Mouse (Mus musculus): ENCODE data around the gene Gm20219.

The Gm20219 gene

DNA sequence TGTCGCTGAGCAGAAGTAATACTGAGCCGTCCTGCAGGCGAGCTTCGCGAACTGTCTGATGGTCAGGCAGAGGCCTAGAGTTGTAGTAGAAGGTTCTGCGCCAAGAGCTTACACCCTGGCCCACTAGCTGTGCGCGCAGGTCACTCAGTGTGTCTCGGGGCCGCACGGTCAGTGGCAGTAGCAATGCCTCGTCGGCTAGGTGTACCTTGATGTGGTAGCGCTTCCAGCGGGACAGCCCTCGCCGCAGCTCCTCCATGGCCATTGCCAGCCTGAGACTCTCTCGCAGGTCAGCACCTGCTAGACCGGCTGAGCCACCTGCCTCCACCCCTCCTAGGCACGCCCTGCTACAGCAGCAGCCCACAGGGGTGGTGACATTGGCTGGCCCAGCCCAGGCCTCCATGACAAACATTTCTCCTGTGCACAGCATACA is at the start of gene Gm20219:
Gene Gm20219, minus strand, starts transcription at position 266 of the 430 bp plus-strand sequence.
- no peak for DNase-seq

DNA sequence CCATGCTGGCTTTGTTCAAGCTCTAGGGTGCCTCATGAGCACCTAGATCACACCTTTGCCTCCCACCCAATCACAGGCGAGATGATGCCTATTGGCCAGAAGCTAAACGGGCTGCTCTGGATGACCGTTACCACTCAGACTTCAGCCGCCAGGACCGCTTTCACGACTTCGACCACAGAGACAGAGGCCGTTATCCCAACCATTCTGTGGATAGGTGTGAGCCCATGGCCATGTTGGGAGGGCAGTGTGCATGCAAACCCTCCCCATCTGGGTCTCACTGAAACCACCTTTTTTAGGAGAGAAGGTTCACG is 49.8 kb upstream of the Gm20219 start:
- DNase-seq, result peak in 1 of 2 experiments; percentile 15

GRCm38 (mm10) chr17:56603186-56604069 is 49.2 kb upstream of the Gm20219 start:
- DNase-seq, result peak; percentile 71

DNA sequence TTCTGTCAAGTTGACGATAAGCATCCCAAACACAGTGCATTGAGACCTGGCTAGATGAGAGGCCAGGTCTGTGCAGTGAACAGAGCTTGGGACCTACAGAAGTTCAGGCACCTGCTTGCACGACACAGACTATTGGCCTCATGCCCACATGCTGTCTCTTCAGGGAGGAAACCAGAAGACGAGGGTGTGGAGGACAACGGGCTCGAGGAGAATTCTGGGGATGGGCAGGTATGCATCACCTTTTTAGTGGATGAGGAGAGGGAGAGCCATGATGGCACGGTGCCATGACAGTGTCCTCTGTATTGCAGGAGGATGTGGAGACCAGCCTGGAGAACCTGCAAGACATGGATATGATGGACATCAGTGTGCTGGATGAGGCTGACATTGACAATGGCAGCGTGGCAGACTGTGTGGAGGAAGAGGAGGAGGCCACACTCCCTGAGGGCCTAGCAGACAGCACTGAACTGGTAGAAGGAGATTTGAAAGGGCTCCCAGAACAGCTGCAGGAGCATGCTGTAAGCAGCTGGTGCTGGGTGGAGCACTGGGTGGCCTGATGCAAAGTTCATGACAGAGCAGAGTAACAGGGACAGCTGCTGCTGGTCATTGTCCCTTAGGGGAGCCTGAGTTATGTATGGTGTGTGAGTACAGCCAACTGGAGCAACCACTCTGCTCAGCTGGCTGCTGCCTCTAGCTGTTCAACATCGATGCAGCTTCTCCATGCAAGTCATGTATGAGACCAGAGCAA is 39.5 kb upstream of the Gm20219 start:
- DNase-seq, result peak; percentile 48 to 57

GRCm38 (mm10) chr17:56592553-56592952 is 38.4 kb upstream of the Gm20219 start:
- DNase-seq, result no peak

DNA sequence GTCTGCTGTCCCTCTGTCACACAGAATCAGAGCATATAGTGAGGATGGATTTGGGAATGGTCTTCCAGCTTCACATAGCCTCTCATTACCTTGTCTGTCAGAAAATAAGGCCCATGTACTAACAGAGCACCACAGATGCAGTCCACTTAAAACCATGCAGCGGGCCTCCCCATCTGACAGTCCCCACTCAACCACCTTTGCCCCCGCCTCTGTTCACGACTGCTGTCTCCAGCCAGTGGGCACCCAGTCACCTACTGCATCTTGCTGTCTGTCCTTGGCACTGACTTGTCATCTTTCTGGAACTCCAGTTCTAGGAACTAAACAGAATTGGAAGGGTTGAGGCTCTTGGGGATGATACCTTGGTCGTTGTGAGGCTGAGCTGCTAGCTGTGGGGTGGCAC is 34.7 kb upstream of the Gm20219 start:
- DNase-seq, result no peak

GRCm38 (mm10) chr17:56587773-56588172 is 33.6 kb upstream of the Gm20219 start:
- no peak for DNase-seq

DNA sequence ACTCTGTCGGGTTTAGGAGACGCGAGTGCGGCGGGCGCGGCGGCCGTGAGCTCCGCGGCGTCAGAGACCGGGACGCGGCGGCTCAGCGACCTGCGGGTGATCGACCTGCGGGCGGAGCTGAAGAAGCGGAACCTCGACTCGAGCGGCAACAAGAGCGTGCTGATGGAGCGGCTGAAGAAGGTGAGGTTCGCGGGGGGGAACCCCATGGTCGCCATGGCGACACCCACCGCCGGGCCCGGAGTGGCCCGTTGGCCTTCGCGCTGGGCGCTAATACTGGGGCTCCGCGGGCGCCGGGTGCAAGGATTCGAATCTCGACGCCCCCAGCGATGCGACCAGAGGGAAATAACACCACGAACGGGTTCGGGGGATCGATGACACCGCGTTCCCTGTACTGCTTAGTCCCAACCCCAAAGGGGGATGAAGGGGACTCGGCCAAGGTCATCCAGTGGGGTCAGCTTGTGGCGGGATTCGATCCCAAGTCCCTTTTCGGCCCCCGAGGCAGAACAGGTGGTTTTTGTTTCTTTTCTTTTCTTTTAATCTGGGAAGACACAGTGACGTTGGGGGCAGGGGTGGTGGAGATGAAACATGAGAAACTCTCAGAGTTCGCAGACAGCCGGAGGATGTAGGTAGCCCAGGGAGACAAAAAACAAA is 31.1 kb upstream of the Gm20219 start:
- DNase-seq, result peak in 1 of 2 experiments; percentile 71

GRCm38 (mm10) chr17:56584257-56585130 is 30.3 kb upstream of the Gm20219 start, which contains the start of the genes Safb2 and Safb:
TSS of gene Safb2 (minus strand) at chr17:56584585.
TSS of gene Safb (plus strand) at chr17:56584825.
- peak; percentile 99 to 100 for DNase-seq

- peak; percentile 28 to 73 for DNase-seq
These were observed 29.5 kb upstream of the Gm20219 start for GRCm38 (mm10) chr17:56583611-56584256.

DNA sequence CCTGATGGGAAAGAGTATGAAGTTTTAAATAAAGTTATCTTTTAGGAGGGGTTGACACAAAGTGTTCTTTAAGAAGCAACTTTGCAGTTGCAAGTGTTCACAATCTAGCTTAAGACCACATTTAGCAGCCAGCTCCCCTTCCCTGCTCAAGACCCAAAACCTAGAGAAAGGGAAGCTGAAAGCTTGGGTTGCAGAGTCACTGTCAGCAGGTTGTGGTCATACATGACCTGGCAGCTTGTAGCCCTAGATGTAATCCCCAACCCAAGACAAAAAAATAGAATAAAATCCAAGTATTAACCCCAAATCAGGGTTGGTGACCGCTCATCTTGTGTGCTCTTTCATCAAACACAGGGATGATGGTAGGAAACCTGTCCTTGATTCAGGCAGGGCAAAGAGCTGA is 28.9 kb upstream of the Gm20219 start:
- DNase-seq, result no peak

DNA sequence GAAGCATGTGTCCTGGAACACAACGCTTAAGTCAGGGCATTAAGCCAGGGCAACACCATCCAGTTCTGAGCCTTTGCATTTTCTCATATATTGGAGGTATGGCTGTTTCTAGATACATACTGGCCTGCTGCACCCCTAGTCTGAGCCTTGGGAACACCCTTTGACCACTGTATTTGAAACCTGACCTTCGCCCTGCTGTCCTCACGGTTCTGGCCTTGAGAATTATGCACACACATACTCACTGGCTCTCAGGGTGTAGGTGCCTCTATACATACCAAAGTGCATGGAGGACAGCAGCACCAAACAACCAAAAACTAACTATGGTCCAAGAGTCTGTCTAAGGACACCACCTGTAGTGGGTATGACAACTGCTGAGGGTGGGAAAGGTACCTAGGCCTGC is 18.8 kb upstream of the Gm20219 start:
- no peak for DNase-seq

- DNase-seq, result peak in 1 of 2 experiments; percentile 48
These were observed 18.0 kb upstream of the Gm20219 start for GRCm38 (mm10) chr17:56572154-56572553.

DNA sequence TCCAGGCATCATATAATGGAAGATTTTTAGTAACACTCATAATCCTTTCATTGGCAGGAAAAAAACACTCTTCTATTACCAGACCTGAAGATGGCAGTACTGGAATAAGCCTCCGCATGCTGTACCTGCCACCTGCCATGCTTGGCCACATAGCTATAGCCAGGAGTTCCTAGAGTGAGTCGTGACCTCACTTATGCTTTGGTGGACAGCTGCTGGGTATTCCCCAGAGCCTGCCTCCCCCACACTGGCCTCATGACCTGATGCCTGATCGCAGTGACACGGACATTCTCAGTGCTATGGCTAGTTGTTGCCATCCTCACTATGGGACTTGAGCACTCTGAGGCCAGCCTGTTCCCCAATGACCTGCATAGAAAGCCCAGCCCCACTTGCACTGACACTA is 16.1 kb upstream of the Gm20219 start:
- DNase-seq, result no peak

GRCm38 (mm10) chr17:56567370-56567769 is 13.2 kb upstream of the Gm20219 start:
- no peak for DNase-seq

DNA sequence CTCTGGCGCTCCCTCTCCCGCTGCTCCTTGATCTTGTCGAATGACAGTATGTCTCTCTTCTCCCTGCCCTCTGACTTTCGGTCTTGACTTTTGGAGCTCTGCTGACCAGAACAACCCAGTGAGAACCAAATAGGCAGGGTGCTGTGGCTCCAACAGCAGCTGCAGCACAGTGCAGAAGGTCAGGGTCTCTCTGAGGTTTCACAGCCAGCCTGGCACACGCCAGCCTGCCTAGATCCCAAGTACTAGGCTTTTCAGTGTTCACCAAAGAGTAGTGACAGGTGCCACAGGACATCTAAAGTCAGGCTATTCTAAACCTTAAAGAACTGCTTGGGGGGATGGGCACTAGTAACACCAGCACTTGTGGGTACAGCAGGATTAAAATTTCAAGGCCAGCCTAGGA is 12.7 kb upstream of the Gm20219 start:
- no peak for DNase-seq

DNA sequence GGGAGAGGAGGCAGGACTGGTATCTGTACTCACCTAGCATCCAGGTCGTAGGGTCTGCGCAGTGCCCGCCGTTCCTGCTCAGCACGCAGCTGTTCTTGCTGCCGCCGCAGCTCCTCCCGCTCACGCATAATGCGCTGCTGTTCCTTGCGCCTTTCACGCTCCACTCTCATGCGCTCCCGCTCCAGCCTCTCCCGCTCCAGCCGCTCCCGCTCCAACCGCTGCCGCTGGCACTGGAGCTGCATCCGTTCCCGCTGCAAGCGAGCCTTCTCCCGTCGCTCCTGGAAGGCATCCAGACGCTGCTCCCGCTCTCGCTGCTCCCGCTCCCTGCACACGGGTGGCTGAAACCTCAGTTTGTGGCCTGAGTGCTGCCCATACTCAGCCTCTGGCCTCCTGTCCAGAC is 12.1 kb upstream of the Gm20219 start:
- DNase-seq, result peak in 1 of 2 experiments; percentile 52

DNA sequence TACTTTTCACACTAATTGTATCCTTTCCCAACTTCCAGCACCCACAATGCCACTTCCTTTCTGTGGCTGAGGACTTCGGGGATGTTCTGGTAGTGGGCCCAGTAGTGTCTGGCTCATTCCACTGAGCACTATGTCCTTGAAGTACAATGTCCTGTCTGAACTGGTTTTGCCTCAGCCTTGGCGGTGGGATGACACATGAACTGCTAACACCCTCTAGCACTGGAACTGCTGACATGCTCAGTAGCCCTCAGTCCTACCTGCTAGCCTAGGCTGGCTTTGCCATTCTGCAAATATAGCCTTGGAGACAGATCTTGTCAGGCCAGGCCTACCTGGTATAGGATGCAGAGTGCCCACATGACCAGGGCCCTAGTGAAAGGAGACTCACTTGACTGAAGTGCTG is 7.7 kb upstream of the Gm20219 start:
- no peak for DNase-seq

DNA sequence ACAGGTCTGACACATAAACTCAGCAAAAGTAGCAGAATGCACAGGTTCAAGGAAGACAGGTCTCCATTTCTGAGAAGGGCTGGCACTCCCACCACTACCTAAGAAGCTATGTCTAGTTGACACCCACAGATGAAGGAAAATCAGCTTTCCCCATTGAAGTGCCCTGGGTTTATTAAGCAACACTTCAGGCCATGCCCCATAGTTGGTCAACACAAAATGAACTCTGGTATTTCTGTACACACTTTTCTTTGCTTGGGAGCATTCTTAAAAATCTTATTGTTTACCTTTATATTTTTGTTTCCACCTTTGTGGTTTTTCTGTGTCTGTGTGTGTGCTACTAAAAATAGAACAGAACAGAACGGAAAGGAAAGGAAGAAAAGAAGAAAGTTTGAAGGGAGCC is 5.9 kb upstream of the Gm20219 start:
- DNase-seq, result no peak

DNA sequence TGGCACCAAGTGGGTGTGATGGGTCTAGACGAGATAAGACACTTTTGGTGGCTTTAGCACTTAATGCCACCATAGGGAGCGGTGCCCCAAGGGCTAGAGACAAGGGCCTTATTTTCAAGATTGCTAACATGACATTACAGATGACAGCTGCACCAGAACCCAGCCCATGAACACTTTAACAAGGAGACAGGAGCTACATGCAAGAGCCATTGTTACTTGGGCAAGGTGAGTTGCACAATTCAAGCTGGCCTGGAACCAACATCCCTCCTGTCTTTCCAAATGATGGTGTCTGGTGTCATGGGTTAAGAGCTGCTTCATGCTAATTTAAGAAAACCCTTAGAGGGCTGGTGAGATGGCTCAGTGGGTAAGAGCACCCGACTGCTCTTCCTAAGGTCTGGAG is 5.2 kb upstream of the Gm20219 start:
- no peak for DNase-seq

- peak; percentile 81 to 83 for DNase-seq
These were observed 4.3 kb upstream of the Gm20219 start for GRCm38 (mm10) chr17:56558448-56558847.

All from cerebellum, postnatal 14 days (tissue).